Mouse (Mus musculus): ENCODE measurements at regions not wholly inside any gene's neighbourhood (a gene's known extent, or its start where the extent isn't known, plus 50 kb on each side); places are given as distances from the start of the nearest gene placed in this dataset.

DNA sequence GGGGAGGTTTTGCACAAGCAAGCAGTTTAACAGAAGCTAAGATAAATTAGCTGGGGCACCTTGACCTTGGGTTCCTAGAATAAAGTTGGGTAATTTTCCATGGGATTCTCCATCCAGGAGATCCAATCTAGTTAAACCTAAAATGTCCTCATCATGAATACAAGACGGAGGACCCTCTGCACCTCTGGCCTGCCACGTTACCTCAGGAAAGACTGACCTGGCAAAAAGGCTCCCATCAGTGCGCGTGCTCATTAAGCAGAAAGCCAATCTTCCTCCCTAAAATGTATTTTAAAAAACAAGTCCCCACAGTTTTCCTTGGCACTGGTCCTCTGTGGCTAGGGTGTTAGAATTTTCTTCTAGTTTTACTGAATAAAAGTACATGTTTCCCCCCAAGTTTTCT lies 134.9 kb downstream of the Foxo1 start:
- H3K9me3 ChIP-seq (replicated peaks; ENCODE audit: control insufficient read depth, low read length), result 0 out of 2 replicates have a peak, but pooled peaks cover 2% of the 10 kb centered on the region
- peaks cover 10% of the 10 kb centered on the region; the same call in 1 of the 2 replicates for H3K4me1 ChIP-seq (ENCODE audit: control insufficient read depth, insufficient read depth, low read length)
- H3K36me3 ChIP-seq (ENCODE audit: control insufficient read depth, insufficient read depth, low read length), result no peaks in the 10 kb centered on the region
- no peak overlapping the region for H3K4me2 ChIP-seq (ENCODE audit: low read length)
- ATAC-seq (no peak), DNase-seq (ENCODE audit: low spot score) (no peak)
- no peak overlapping the region for H3K4me3 ChIP-seq (ENCODE audit: low read depth, low read length)
- no peak overlapping the region for H3K9ac ChIP-seq (ENCODE audit: low read length)
- no peak overlapping the region for H3K27ac ChIP-seq (ENCODE audit: low read depth, low read length)
- H3K27me3 ChIP-seq (replicated peaks; ENCODE audit: control insufficient read depth, insufficient read depth, low read length), result peaks cover 3% of the 10 kb centered on the region; the same call in 1 of the 2 replicates
- WGBS, result 96% methylated on average over 4 of the region's 4 CpGs
